Mouse (Mus musculus): ENCODE results near the gene Pou2f2.
A peak's percentile ranks its signal among the peaks of the same experiment; 100 is the strongest.

Gene Pou2f2

DNA sequence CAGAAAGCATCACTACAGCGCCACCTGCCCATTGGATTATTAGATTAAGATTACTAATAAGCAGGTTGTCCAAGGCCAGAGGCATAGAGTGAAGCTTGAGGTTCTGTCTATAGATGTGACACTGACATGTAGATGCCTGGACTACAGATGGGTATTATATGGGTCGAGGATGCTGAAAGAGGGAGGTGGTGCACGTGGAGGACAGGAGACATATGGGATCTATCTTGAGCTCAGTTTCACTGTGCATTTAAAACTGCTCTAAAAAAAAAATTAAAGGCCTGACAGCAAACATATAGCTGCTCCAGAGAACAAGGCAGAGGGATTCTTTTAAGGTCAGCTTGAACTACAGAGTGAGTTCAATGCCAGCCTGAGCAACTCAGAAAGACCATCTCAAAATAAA lies 81.4 kb downstream of the Pou2f2 start:
- no peak for DNase-seq (ENCODE audit: low spot score)

DNA sequence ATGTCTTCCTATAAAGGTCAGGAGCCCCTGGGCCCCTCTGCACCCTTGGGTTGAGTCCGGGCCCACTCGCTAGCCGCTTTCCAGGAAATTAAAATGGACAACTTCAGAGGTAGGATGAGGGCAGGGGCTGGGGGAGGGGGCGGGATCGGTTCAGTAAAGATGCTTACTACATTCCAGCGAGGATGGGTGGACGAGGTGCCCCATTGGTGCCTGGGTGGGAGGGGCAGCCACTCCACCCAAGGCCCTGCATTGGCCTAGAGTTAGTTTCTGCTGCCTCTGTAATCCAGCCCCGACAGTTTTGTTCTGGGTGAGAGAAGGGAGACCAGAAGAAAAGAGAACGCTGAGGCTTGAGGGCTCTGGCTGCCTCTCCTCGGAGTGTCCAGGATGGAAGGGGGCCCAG lies 89.7 kb downstream of the Pou2f2 start:
- peak; percentile 39 for DNase-seq (ENCODE audit: low spot score)

DNA sequence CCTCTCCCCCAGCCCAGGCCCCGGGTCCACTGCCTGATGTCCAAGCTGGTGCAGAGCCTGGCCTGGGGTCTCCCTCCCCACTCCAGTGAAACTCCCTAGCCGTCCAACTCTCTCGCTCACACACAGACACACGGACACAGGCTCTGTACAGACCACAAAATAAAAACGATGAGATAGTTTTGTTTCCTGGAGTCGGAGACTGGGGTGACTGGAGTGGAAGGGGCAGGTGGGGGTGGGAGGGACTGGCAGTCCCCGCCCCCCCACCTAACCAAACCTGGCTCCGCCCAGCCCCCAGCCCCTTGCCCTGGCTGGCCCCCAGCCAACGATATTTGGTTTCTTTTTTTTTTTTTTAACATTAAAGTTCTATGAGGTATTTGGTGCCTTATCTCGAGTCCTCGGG lies 90.6 kb downstream of the Pou2f2 start:
- DNase-seq (ENCODE audit: low spot score) = no peak

DNA sequence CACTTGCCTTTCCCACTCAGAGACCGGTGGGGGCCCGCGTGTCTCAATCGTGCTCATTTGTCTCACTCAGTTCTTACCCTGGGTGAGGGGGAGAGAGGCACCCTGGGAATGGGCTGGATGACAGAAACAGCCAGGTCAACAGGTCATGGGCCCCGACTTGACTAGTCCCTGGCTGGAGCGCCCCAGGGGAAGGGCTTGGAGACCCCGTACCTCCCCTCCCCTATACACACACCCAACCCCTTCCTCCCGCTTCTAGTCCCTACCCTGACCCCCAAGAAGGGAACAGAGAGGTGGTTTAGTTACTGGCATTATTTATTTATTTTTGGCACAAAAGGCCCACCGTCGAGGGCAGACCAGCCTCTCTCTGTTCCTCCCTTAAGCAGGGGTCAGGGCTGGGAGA lies 91.0 kb downstream of the Pou2f2 start:
- DNase-seq (ENCODE audit: low spot score) = peak; percentile 79

DNA sequence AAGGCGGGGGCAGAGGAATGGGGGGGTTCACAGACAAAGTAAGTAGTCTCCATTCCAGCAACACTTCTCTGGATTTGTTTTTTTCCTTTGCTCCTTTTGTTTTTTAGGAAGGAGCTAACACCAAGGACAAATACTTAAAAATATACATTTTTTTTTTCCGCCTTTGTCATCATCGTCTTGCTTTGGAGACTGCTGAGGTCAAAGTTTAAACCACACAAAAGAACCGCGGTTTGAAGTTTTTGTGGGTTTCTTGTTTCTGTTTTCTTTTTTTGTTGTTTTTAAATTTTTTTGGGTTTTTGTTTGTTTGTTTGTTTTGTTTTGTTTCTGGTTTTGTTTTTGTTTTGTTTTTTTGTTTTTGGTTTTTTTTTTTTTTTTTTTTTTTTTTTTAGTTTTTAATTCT lies 91.6 kb downstream of the Pou2f2 start:
- peak; percentile 38 for DNase-seq (ENCODE audit: low spot score)

DNA sequence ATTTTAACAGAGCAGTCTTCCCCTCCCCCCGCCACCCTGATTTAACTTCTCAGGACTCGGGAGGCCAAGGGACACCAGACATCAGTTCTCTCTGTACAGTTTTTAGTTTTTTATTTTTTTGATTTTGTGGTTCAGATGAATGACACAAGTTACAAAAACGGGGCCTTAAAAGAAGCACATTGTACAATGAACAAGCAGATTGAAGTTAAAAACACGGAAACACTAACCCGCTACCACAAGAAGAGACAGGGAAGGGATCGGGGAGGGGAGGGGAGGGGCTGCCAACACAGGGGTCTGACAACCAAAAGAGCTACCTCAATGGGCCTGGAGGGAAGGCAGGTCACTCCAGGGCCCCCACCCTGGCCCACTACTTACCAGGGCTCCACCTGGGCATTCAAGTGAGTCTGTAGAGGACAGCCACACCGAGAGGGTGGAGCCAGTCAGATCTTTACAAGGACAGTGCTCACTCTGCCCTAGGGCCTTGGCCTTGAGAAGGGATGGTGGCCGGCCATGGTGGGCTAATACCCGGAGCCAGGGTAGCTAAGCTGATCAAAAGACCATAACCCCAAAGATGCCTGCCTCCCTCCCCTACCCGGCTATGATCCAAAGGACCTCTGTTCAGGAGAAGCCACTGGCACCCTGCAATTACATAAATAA lies 92.1 kb downstream of the Pou2f2 start:
- peak; percentile 6 for DNase-seq (ENCODE audit: low spot score)

DNA sequence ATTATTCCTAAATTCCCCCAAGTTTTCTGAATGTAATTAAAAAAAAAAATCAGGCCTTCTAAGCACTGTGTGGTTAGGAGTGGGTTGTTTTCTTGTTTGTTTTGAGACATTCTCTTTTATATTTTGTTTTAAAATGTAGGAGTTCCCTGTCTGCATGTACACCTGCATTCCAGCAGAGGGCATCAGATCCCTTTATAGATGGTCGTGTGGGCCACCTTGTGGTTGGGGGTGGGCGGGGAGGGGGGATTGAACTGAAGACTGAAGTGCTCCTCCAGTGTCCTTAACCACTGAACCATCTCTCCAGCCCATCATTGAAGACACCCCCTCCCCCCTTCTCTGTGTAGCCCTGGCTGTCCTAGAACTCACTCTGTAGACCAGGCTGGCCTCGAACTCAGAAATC lies 92.9 kb downstream of the Pou2f2 start:
- peak; percentile 17 for DNase-seq (ENCODE audit: low spot score)

DNA sequence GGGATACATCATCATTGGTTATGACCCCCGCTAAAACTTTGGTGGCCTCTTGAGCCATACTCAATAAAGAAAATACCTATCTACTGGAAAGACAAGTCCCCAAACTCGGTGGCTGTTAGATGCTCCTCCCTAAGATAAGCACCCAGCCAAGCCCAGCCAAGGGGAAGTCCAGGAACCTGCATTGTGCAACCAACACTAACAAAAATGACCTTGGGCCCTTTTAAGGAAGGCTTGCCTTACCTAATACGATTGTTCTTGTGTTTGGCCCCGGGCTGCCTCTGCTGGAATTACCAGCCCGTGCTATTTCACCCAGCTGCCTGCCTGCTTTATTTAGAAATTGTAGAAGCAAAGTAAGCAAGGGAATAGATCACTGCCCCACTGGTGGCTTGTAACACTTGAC lies 94.9 kb downstream of the Pou2f2 start:
- no peak for DNase-seq (ENCODE audit: low spot score)

DNA sequence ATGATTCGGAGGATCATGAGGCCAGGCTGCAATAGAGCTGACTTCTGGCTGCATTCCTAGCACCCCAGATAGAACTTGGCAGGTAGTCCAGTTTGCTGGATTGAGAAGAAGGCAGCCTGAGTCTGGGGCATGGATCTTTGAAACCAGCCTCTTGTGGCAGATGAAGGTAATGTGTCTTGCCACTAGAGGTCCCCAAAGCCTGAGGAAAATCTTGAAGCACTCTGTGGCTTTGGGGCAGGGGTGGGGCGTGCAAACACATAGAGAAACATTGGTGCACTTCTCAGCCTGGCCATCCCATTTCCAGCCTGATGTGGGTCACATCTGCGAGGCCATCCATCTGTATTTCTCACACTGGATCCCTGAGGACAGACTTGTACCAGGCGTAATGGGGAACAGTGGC lies 97.0 kb downstream of the Pou2f2 start:
- peak; percentile 64 for DNase-seq (ENCODE audit: low spot score)

DNA sequence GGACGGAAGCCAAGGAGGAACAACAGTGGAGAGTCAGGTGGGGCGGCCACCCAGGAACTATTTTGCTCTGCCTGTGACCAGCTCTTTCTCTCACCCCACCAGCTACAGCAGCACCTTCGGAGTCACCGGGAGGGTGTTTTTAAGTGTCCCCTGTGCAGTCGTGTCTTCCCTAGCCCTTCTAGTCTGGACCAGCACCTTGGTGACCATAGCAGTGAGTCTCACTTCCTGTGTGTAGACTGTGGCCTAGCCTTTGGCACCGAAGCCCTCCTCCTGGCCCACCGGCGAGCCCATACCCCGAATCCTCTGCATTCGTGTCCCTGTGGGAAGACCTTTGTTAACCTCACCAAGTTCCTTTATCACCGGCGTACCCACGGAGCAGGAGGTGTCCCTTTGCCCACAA lies 99.1 kb downstream of the Pou2f2 start:
- no peak for DNase-seq (ENCODE audit: low spot score)

DNA sequence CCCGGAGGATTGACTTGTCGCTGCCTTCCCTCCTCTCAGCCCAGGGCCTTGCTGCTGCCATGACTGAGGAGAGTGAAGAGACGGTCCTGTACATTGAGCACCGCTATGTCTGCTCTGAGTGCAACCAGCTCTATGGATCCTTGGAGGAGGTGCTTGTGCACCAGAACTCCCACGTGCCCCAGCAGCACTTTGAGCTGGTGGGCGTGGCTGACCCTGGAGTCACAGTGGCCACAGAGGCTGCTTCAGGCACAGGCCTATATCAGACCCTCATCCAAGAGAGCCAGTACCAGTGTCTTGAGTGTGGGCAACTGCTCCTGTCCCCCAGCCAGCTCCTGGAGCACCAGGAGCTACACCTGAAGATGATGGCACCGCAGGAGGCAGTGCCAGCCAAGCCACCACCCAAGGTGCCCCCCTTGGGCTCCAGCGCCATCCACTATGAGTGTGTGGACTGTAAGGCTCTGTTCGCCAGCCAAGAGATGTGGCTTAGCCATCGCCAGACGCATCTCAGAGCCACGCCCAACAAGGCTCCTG lies 100.0 kb downstream of the Pou2f2 start:
- DNase-seq (ENCODE audit: low spot score) = no peak

DNA sequence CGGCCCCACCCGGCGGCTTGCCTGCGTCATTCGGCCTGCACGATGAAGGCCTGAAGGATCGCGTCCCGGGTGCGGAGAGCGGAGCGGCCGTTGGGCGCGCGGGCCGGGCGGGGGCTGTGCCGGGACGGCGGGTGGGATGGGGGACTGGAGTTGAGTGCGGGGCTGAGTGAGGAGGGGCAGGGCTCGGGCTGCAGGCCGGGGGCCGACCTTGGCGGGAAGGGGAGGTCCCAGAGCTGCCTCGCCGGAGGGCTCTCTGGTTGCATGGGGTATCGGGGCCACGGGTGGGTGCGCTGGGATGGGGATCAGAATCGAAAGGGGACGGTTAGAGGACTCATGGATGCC lies 102.1 kb downstream of the Pou2f2 start:
- DNase-seq (ENCODE audit: low spot score) = no peak

DNA sequence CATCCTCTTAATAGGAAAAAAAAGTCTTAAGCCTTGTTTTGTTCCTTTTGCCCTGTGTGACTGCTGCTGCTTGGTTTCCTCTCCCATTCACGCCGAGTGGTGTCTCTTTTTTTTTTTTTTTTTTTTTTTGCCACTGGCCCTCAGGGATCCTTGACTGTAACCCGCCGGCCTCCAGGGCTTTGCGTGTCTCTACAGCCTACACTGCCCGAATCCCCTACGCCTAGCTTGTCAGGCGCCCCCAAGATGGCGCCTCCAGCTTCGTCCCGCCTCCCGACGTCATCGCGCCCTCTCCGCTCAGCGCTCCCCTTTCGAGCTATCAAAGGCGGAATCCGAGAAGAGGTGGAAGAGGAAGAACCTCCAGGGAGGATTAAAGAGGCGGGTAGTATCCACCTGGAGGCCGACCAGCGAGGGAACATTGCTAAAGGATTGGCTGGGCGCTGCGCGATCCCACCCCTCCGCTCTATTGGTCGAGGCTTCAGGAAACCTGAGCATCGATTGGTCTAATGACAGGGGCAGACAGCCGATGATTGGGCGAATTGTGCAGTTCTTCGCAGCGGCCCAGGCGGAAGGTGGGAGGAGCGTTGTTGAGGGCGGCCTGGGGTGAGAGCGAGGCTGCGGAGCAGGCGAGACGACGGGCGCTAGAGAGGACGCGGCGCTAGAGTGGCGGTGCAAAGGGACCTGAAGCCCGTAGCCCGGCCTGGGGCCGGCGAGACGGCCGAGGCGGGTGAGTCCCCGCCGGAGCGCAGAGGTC lies 102.7 kb downstream of the Pou2f2 start:
- peak; percentile 99 for DNase-seq (ENCODE audit: low spot score)

DNA sequence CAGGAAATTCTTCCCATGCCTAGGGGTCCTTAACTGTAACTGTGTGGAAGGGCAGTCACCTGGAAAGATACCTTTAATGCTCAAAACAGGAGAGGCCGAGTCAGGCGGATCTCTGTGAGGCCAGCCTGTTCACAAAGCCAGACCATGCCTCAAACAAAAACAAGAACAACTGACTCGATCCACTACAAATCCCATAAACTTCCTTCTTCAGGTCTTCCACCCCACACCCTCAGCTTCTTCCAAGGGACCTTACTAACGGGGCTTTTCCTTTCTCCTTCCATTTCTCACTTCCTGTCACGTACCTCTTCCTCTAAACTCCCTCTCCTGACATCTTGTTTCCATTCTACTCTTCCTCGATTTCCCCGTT lies 103.2 kb downstream of the Pou2f2 start:
- DNase-seq (ENCODE audit: low spot score) = no peak

DNA sequence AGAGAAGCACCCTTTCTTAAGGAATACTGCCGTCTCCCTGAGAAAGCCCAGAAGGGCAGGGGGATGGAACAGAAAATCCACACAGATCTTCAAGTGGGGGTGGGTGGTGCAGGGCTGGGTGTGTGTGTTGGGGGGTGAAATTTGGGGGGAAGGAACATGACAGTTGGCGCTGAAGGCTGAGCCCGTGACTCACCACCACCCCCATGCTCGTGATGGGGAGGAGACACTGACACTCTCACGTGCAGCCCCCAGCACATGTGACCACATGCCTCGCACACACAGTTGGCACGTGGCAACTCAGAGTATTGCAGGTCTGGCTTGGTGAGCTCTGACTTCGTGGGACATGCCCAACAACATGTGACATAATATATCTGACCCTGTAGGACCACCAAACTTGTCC lies 105.6 kb downstream of the Pou2f2 start:
- DNase-seq (ENCODE audit: low spot score) = no peak

DNA sequence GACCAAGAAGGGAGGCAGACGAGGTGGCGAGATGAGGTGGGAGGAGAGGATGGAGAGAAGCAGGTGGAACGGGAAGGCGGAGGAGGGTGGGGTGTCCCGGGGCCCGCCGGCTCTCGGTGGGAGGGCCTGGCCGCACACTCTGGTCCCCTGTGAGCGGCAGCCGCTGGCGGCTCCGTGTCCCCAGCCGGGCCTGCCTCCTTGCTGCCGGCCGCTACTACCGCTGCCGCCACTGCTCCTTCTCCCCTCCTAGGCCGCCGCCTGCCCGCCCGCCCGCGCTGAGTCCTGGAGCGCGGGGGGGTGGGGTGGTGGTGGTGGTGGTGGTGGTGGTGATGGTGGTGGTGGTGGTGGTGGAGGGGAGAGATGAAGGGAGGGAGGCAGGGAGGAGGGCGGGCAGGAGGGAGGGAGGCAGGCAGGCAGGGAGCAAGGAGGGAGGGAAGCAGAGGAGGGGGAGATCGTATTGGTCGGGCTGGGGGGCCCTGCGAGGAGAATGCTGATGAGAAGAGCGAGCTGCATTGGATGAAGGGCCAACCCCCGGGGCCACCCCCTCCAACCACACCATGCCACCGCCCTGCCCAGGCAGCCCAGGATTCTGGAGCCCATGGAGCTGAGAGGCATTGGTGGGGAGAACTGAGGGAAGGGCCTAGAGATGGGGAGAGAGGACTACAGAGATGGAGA lies 106.7 kb downstream of the Pou2f2 start:
- peak; percentile 75 for DNase-seq (ENCODE audit: low spot score)

DNA sequence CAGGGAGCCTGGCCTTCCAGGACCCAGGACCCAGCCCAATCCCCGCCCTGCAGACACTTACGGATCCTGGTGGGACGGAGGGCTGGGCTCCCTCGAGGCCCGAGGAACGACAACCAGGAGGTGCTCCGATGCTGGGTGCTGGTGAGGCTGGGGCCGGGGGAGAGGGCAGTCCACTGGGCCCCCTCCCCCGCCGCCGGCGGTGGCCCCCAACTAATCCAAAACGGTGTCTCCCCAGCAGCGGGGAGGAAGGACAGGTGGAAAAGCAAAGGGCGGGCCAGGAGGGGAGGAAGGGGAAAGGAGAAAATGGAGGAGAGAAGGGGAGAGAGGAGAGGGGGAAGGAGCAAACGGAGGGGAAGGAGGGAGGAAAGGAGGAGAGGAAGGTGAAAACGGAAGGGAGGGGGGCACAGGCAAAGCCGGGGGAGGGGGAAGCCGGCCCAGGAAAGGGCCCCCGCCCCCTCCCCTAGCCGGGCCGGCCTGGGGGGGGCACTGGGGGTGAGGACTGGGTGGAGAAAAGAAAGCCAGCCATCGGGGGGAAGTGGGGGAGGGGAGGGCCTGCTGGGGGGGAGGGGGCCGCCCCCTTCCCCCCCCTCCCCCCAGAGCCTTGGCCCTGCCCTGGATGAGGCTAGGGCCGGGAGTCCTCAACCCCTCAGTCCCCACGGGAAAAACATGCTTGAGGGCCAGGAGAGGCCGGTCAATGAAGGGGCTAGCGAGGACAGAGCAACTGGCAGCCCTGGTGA lies 107.4 kb downstream of the Pou2f2 start, which contains the start of the genes Grik5 and Zfp574:
Gene Grik5 (minus strand): TSS at position 368 of the 737 bp plus-strand sequence.
Gene Zfp574 (plus strand): TSS at position 589 of the 737 bp plus-strand sequence.
- DNase-seq (ENCODE audit: low spot score) = peak; percentile 26

DNA sequence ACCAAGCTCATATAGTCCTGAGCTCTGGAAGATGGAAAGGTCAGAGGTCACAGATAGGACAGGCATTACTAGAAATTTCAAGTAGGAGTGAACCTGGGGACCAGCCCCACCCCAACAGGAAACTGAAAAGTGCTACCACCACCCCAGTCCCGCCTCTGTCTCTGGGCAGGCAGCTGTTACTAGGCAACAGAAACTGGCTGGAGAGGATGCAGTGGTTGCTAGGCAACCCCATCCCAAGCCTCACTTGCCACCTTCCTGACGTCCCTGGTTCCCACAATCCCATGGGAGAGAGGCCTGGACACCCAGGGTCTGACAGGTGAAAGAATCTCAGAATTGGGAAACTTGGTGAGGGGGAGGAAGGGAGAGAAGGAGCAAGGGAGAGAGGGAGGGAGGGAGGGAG lies 110.8 kb downstream of the Pou2f2 start:
- DNase-seq (ENCODE audit: low spot score) = peak; percentile 69

DNA sequence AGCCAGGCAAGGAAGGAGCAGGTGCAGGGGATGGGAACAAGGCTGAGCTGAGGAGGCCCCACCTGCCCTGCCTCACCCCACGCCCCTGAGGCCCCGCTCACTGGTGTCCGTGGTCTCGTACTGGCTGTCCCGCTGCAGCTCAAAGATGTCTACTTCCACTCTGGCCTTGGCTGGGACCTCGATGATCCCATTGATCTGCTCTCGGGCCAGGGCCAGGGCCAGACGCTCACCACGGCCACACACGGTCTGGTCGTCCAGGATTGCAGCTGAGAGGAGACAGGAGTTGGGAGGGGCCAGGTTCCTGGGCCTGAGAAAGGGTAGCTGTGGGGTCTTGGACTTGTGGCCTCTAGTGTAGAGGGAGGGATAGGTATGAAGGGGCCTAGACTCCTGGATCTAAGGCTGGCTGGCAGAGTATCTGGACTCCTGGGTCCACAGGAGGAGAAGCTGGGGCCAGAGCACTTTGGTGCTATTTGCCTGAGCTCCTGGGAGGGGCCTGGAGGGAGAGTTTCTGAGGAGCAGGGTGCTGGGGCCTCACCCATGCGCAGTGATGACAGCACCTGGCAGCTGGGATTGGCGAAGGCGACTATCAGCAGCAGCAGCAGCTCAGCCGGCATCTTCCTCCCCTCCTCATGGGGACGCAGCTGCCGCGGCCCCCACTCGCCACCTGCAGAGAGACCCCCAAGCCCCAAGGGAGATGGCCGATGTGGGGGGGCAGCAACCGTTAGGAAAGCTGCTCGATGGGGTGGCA lies 111.4 kb downstream of the Pou2f2 start:
- DNase-seq (ENCODE audit: low spot score) = no peak

DNA sequence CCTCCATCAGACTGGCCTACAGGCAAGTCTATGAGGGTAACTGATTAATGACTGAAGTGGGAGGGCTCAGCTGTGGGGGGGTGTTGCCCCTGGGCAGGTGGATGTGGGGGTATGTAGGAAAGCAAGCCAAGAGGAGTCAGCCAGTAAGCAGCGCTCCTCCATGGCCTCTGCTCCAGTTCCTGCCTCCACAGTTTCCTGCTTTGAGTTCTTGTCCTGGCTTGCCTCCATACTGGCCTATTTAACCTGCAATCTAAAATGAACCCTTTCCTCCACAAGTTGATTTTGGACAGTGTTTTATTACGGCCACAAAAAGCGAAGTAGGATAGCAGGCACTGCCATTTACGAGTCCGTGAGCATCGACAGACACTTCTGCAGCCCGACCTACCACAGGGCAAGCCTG lies 112.2 kb downstream of the Pou2f2 start:
- DNase-seq (ENCODE audit: low spot score) = no peak

DNA sequence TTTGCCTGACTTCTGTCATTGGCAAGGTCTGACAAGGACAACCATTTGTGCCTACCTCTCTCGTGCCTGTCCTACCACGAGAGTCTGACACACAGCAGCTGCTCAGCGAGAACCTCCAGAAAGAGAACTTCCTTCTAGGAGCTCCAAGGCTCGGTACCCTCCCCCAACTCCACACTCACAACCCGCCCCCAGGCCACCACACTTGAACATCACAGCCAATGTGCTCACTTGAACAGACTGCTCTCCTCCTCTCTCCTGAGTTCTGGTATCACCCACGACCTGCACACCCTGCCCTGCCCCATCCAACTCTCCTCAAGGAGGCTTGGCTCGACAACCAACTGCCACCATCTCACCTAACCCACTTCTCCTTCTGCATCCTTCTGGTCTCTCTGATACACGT lies 115.6 kb downstream of the Pou2f2 start:
- no peak for DNase-seq (ENCODE audit: low spot score)

DNA sequence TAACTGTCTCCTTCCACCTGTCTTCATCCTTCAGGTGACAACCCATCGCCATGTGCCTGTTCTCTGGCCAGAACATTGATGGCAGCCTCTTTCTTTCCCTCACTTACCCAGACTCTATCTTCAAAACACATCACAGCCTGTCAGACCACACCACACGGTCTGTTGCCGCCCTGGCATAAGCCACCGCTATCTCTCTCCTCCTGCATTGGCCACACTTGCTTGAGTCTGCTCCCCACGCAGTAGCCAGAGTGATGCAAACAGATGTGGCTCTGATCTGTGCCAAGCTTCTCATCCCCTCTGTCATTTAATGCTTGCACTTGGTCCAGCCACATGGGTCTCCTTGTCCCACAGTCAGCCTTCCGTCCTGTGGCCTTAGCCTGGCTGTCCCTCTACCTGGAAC lies 116.2 kb downstream of the Pou2f2 start:
- no peak for DNase-seq (ENCODE audit: low spot score)

Measured in embryo, embryonic 10.5 days (tissue).